Mouse (Mus musculus): Measurements from ENCODE around the gene Wfdc3.

DNA sequence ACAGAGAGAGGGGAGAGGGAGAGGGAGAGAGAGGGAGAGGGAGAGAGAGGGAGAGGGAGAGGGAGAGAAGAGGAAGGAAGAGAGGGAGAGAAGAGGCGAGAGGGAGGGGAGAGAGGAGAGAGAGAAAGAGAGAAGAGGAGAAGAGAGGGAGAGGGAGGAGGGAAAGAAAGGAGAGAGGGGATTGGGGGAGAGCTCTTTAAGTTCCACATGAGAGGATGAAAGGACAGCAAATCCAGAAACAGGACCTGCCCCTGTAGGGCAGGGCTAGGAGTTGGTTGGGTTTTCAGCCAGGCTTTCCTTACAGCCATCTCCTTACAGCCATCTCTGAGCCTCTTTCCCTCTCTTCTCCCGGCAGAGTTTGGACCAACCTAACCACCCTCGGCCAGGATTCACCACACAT, 60.9 kb downstream of the Wfdc3 start, which contains the start of gene Wfdc13:
- TF ChIP-seq FLI1 (IDR thresholded peaks at IDR 0.05; ENCODE audit: low read length) (no peak), GATA1 (IDR thresholded peaks at IDR 0.05; ENCODE audit: borderline replicate concordance, low read length) (no peak)

All from megakaryocyte, embryonic 14.5 days (primary cell).